Mouse (Mus musculus) gastrocnemius, adult 18-20 months (tissue): ENCODE data around the gene Cd40lg. TPM values are rescaled to one million over a fixed set of nuclear protein-coding genes. Genes with fewer than 3 reads are reported as not detected.
A peak's percentile ranks its signal among the peaks of the same experiment; 100 is the strongest.

ENCODE experiments used
- DNase-seq: peaks from one replicate; pipeline ENCODE4 v3.0.0; 2021; ENCODE audit warnings: low spot score
- long read RNA-seq, 2 experiments: library from polyadenylated mRNA; stranded (forward); transcript quantifications; one replicate each; pipeline ENCODE4 v2.0.0; 2021
- total RNA-seq, 2 experiments: library from RNA; stranded (reverse); gene quantifications; 2 replicates each; pipeline ENCODE4 v1.2.3; 2021

Gene Cd40lg
- total RNA-seq = not detected
- long read RNA-seq, experiment 1 = 0 reads
- long read RNA-seq, experiment 2 = 0 reads

DNA sequence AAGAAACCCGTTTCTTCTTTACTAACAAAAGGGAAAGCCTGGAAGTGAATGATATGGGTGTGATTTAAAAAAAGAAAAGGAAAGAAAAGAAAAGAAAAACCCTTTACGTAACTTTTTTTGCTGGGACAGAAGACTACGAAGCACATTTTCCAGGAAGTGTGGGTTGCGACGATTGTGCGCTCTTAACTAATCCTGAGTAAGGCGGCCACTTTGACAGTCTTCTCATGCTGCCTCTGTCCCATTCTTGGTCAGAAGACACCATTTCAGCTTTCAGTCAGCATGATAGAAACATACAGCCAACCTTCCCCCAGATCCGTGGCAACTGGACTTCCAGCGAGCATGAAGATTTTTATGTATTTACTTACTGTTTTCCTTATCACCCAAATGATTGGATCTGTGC lies at the start of gene Cd40lg:
Gene Cd40lg (plus strand): TSS at position 268 of the 400 bp plus-strand sequence.
- no peak for DNase-seq

DNA sequence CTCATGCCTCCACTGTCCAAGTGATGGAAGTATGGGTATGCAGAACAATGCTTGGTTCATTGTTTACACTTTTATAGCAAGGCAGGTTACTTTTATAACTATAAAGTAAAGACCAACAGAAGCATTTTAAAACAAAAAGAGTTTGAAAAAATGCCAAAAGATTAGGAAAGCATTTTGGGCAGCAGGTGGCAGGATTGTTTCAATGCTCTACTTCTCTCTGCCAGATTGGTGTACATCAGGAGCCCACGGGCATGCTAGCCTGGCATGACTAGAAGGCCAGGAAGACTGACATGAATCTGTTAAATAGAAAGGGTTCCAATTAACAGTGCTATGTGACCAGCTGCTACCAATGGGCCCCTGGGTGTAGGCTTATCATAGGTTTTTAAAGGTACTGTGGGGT lies 45.4 kb upstream of the Cd40lg start:
- no peak for DNase-seq

GRCm38 (mm10) chrX:57171269-57171668 lies 40.7 kb upstream of the Cd40lg start:
- DNase-seq = no peak

- DNase-seq = no peak
Observed at GRCm38 (mm10) chrX:57177225-57177779, 34.6 kb upstream of the Cd40lg start.

- no peak for DNase-seq
Observed at GRCm38 (mm10) chrX:57182470-57182869, 29.5 kb upstream of the Cd40lg start.

GRCm38 (mm10) chrX:57183359-57183758 lies 28.6 kb upstream of the Cd40lg start:
- DNase-seq = no peak

DNA sequence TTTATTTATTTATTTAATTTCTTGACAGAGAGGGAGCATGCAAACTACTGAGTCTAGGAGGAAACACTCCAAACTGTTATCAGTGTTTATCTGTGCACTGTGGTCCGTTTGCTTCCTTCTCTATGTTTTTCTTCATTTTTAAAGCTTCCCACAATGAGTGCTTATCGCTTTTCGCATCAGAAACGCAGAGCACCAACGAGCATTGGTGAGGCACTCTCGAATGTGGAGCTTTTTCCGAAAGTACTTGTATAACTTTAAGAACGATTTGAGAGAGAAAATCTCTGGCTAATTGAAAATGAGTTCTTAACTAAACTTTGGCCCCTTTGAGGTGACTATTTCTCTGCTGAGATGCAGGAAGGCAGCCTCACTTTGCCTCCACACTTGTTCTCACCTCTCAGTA lies 24.6 kb upstream of the Cd40lg start:
- no peak for DNase-seq

DNA sequence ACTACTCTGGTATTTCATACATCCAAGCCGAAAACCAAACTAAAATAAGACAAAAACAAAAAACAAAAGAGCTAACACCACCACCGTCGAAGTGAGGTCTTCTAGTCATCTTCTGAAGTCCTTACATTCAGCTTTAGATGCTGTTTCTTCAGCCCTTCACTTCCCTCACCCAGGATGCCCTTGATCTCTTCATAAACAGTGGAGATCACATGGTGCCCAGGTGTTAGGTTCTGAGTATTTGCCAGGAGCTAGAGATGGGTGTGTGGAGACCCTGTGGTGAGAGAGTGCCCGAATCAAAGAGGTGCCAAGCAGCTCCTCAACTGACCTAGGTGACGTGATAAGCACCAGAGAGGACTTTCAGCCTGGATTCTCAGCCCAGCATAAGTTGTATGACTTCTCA lies 22.6 kb upstream of the Cd40lg start:
- DNase-seq = no peak

DNA sequence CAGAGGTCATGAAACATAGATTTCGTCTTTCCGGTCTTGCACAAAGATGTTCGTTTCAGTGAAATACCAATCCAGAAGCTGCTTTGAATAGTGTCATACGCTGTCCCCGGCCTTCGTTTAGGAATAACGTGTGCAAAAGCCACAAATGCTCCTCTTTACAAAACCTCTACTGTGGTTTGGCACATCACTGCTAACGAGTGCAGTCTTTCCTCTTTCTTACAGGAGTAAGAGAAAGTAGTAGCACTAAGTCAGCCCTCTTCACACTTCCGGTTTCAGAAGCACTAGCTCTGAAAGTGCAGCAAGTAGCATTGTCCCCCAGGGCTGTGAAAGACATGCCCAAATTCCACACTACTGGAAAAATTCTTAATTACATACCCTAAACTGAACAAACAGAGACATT lies 15.6 kb upstream of the Cd40lg start:
- DNase-seq = no peak

DNA sequence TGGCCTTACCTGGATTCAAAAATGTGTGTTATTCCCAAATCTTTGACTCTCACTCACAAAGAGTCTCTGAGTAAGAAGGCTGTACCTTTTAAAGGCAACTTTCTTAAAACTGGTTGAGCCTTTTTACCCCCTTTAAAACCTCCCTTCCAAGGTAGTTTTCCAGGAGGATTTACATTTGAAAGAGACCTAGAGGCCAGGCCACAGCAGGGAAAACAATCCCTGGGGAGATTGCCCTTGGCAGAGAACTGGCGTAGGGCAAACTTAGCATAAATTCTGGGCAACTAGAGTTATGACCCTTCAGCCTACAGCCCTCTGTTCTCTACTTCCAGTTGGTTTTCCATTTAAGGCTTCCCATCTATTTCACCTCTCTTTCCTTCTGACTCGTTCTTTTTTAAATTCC lies 13.9 kb upstream of the Cd40lg start:
- no peak for DNase-seq

DNA sequence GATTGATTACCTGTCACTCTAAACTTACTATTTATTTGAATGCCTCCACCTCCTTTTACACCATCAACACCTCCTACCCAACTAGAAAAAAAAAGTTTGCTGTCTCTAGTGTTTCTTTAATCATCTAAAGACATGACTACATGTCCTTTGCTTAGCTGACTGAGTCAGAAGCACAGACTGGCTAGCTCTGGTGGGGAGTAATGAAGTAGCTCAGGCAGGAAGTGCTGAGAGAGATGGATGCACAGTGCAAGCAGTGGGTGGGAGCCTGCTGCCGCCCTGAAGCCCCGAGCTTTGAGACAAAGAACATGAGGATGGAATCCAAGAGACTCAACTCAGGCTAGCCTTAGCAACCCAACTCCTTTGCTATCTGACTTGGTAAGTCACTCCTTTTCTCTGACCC lies 11.5 kb upstream of the Cd40lg start:
- no peak for DNase-seq

DNA sequence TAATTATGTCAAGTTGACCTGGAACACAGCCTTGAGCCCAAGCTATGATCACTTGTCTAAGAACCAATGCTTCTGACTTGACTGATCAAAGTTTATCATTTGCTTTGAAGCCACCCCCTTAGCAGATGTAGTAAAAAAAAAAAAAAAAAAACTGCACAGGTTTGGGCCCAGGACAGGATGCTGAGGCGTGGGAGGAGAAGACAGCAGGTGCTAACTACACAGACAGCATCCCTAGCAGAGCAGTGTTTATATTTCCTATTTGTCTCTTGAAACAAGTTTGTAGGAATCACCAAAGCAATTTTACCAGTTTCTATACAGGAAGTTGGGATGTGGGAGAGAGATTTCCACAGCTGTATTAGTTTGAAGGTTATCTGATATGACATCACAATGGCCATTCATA lies 1.4 kb upstream of the Cd40lg start:
- no peak for DNase-seq

- no peak for DNase-seq
Observed at GRCm38 (mm10) chrX:57212862-57213261, 919 bp downstream of the Cd40lg start.

- no peak for DNase-seq
Observed at GRCm38 (mm10) chrX:57215495-57215894, 3.6 kb downstream of the Cd40lg start.

- no peak for DNase-seq
Observed at GRCm38 (mm10) chrX:57216271-57216670, 4.3 kb downstream of the Cd40lg start.

GRCm38 (mm10) chrX:57219563-57219962 lies 7.6 kb downstream of the Cd40lg start:
- no peak for DNase-seq

DNA sequence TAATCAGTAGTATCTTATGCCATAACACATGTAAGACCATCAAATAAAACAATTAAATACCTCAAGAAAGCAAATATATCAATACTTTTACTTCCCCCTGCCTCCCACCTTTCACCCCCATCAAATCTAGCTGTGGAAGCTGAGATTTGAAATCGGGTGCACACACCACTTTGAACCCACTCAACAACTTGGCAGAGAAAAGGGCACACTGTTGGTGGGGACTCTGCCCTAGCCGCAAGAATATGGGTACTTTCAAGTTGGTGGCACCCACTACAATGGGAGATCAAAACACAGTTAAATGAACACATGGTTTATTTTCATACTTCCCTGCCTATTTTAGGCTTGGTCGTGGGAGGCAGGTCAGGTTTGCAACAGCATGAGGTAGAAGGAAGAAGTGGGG lies 9.9 kb downstream of the Cd40lg start:
- no peak for DNase-seq

- DNase-seq = peak; percentile 30
Observed at GRCm38 (mm10) chrX:57223301-57223700, 11.4 kb downstream of the Cd40lg start.

DNA sequence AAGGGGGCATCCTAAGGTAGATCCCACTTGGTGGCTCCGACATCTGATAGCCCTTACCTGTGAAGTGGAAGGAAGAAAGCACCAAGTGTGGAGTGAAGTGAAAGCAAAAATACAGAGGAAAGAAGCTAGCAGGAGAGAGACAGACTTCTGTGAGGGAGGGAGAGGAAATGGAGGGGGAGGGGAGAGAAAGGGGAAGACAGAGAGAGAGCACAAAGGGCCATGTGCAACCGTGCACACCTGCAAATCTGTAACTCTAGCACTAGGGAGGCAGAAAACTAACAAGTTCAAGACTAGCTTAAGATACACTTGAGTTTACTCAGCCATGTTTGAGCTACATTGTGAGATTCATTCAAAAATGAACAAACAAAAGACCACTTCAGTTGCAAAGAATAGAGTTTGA lies 16.2 kb downstream of the Cd40lg start:
- DNase-seq = no peak

GRCm38 (mm10) chrX:57233596-57233995 lies 21.7 kb downstream of the Cd40lg start:
- DNase-seq = no peak

GRCm38 (mm10) chrX:57235982-57236381 lies 24.0 kb downstream of the Cd40lg start:
- DNase-seq = no peak

DNA sequence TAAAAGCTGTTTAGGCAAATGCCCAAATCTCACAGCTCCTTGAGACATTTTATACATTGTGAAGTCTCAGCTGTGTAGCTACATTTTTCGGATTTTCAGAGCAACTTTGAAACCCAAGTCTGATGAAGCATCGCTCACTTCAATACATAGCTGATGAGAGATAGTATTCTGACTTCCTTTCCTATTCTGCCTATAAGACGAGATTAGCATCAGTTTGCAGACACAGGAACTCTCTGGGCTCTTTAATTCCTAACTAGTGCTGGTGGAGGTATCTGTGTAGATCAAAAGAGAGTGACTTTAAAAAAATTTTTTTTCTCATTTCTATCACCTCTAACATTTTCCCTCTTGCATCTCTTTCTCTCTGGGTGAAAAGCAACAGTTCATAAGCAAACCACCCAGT lies 26.6 kb downstream of the Cd40lg start:
- no peak for DNase-seq

- DNase-seq = no peak
Observed at GRCm38 (mm10) chrX:57253329-57254055, 41.5 kb downstream of the Cd40lg start.
